Mouse (Mus musculus) midbrain, embryonic 11.5 days (tissue): ENCODE results near the gene Cemip. TPM values are rescaled to one million over a fixed set of nuclear protein-coding genes. Genes with fewer than 3 reads are reported as not detected.
A peak's percentile ranks its signal among the peaks of the same experiment; 100 is the strongest.
"Not testable (repeated sequence)": the region's sequence is repeated elsewhere in the genome, so short reads cannot be mapped to it uniquely, and the experiment has no call there.

Experiments
- ATAC-seq: fragments of 200-750 bp; cut with Nextera tagmentation; 2 replicates; pipeline ENCODE4 v1.8.0; 2017; ENCODE audit warnings: moderate TSS enrichment, moderate library complexity; ENCODE audit not compliant: low FRiP score
- DNase-seq: peaks from one replicate; pipeline ENCODE4 v3.0.0; 2015; ENCODE audit warnings: low spot score; ENCODE audit errors: missing footprints
- H3K27ac ChIP-seq: fragments of 300-500 bp; sonication (generic); 2 replicates; pipeline ENCODE4 v1.5.1; 2014; ENCODE audit warnings: low read depth, low read length
- H3K27me3 ChIP-seq: fragments of 300-500 bp; sonication (generic); 2 replicates; pipeline ENCODE4 v1.6.1; 2014; ENCODE audit warnings: mild to moderate bottlenecking, low read length, moderate library complexity, mixed read lengths; ENCODE audit not compliant: control insufficient read depth, insufficient read depth
- H3K36me3 ChIP-seq: fragments of 300-500 bp; sonication (generic); 2 replicates; pipeline ENCODE4 v1.6.1; 2014; ENCODE audit warnings: mild to moderate bottlenecking, low read length, moderate library complexity, mixed read lengths; ENCODE audit not compliant: control insufficient read depth, insufficient read depth
- H3K4me1 ChIP-seq: fragments of 300-500 bp; sonication (generic); 2 replicates; pipeline ENCODE4 v1.6.1; 2014; ENCODE audit warnings: low read length; ENCODE audit not compliant: control insufficient read depth, insufficient read depth
- H3K4me2 ChIP-seq: fragments of 300-500 bp; sonication (generic); 2 replicates; pipeline ENCODE4 v1.6.1; 2014; ENCODE audit warnings: mild to moderate bottlenecking, moderate library complexity
- H3K4me3 ChIP-seq: fragments of 300-500 bp; sonication (generic); 2 replicates; pipeline ENCODE4 v1.5.1; 2014; ENCODE audit warnings: low read depth, low read length
- H3K9ac ChIP-seq: fragments of 300-500 bp; sonication (generic); 2 replicates; pipeline ENCODE4 v1.6.1; 2014; ENCODE audit warnings: low read length
- H3K9me3 ChIP-seq: fragments of 300-500 bp; sonication (generic); 2 replicates; pipeline ENCODE4 v1.6.1; 2016; ENCODE audit warnings: low read length; ENCODE audit not compliant: control insufficient read depth
- WGBS: fragments of 180-500 bp; shearing (Covaris S2); extraction: QIAGEN DNeasy Blood & Tissue Kit; methylation state at CpG from one replicate; pipeline ENCODE4 v1.1.7; 2014; 5-methylcytosine and 5-hydroxymethylcytosine counted together
- polyA plus RNA-seq: library from polyadenylated mRNA; unstranded; fragments of >200 nt; fragmentation: Nextera tagmentation; extraction: Ambion mirVana; gene quantifications from 2 replicates; pipeline ENCODE4 v1.2.1, GENCODE M21; 2014

Cemip gene
- 0.62 and 0.63 TPM in 2 replicates for polyA plus RNA-seq

DNA sequence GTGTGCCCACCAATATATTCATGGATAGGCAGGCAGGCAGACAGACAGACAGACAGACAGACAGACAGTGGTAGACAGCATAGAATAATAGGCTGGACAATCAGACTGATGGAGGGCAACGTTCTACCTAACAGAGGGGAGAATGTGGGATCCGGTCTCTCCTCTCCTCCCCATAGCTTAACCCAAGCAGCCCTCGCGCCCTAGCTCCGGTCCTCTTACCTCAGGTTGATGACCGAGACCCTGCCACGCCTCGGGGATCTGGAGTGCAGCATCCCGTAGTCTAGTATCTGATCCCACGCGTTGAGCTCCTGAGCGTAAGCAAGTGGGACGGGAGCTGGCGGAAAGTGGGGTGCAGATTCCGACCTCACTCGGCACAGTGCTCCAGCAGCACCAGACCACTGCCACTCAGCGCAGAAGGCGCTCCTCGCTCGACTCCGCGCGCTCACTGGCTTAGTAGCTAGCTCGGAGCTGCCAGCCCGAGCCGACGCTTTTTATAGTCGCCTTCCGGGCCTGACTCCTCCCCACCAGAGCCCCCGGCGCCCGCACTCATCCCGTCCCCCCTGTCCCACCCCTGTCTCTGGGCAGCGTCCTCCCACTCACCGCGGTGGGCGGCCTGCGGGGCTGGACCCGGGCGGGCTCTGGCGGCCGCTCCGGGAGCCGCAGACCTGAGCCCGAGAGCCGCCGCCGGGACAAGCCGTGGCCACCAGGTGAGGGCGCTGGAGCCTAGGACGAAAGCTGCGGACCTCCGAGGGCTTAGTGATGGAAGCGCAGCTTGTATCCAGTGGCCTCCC is at the start of gene Cemip:
Cemip (minus strand) TSS at position 464 of the 791 bp plus-strand sequence.
- DNase-seq (peak; percentile 96), ATAC-seq (peak; percentile 90)
- Histone ChIP-seq H3K4me2 (peak within 1 kb of the TSS; percentile 83), H3K27ac (no peak within 1 kb of the TSS), H3K4me3 (peak within 1 kb of the TSS; percentile 47), H3K9ac (peak within 1 kb of the TSS; percentile 47), H3K4me1 (peaks cover 8% of the 10 kb centered on the region), H3K36me3 (no peaks in the 10 kb centered on the region), H3K9me3 (no peaks in the 10 kb centered on the region), H3K27me3 (peaks cover 17% of the 10 kb centered on the region)
- WGBS, result under 1% methylated on average over 54 of the region's 54 CpGs

GRCm38 (mm10) chr7:84132704-84133103 is 46.4 kb upstream of the Cemip start:
- no peaks in the 10 kb centered on the region for H3K36me3 ChIP-seq
- no peak for ATAC-seq
- no peak overlapping the region for H3K4me3 ChIP-seq
- 88% methylated on average over 1 of the region's 1 CpGs for WGBS
- H3K4me2 ChIP-seq, result no peak overlapping the region
- H3K4me1 ChIP-seq, result peaks cover 2% of the 10 kb centered on the region; the same call in 1 of the 2 replicates
- H3K9ac ChIP-seq, result no peak overlapping the region
- peak; percentile 75 for DNase-seq
- no peaks in the 10 kb centered on the region for H3K27me3 ChIP-seq
- no peaks in the 10 kb centered on the region for H3K9me3 ChIP-seq
- no peak overlapping the region for H3K27ac ChIP-seq

DNA sequence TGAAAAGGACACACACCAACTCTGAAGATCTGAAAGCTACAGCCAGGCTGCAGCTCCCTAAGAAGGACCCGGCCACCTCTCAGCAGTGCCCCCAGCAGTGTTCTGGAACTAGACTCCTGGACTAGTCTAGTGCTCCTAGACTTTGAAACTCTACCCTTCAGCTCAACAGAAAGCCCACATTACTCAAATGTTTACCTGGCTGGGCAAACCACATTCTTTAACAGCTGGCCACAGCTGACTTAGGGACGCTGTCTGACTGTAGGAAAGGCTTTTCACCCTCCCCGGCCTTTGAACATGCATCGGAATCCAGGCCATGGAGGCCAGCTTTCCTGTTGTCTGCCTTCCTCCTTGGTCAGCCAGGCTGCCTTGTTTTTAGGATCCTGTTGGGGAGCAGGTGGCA is 45.4 kb upstream of the Cemip start:
- Histone ChIP-seq H3K4me1 (peaks cover 2% of the 10 kb centered on the region; the same call in 1 of the 2 replicates), H3K9me3 (no peaks in the 10 kb centered on the region), H3K27ac (no peak overlapping the region), H3K9ac (no peak overlapping the region), H3K36me3 (no peaks in the 10 kb centered on the region), H3K4me2 (no peak overlapping the region), H3K27me3 (no peaks in the 10 kb centered on the region), H3K4me3 (no peak overlapping the region)
- DNase-seq (no peak), ATAC-seq (no peak)
- WGBS, result 90% methylated on average over 4 of the region's 4 CpGs

DNA sequence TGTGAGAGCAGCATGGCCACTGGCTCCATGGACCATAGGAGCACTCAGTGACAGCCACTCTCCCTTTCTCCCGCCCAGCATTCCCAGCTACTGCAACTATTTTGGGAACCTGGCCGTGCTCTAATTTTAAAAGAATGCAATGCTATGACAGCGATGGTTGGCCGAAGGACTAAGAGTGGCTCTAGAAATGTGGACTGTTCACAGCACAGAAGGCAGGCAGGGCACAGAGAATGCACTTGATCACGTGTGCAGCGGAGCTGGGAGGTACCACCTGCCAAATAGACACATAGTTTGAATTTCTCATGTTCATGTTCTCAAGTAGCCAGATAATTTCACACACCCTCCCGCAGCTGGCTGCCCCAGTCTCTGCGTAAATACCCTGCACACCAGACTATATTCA is 42.4 kb upstream of the Cemip start:
- DNase-seq, result no peak
- Histone ChIP-seq H3K9me3 (no peaks in the 10 kb centered on the region), H3K27ac (no peak overlapping the region), H3K4me3 (no peak overlapping the region), H3K4me2 (no peak overlapping the region), H3K9ac (no peak overlapping the region), H3K36me3 (no peaks in the 10 kb centered on the region), H3K4me1 (peaks cover 2% of the 10 kb centered on the region; the same call in 1 of the 2 replicates), H3K27me3 (no peaks in the 10 kb centered on the region)
- no peak for ATAC-seq
- 79% methylated on average over 8 of the region's 8 CpGs for WGBS

DNA sequence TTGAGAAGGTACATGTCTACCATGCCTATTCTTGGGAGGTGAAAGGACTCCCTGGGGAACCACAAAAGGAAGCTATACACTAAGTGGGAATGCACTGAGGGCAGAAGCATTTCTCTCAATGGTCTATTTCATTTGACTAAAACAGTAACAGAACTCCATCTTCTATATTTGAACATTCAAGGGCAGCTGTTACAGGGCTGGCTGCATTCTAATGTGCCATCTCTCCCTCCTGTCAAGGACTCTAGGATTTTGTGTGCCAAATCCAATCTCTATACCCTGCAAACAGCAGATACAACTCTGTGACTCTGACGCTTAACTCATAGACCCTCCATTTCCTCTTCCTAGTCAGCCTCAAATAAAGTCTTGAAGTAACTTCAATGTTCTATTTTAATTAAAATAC is 39.4 kb upstream of the Cemip start:
- H3K4me2 ChIP-seq, result no peak overlapping the region
- no peaks in the 10 kb centered on the region for H3K27me3 ChIP-seq
- H3K4me1 ChIP-seq, result peaks cover 2% of the 10 kb centered on the region; the same call in 1 of the 2 replicates
- no peaks in the 10 kb centered on the region for H3K9me3 ChIP-seq
- H3K4me3 ChIP-seq, result no peak overlapping the region
- H3K27ac ChIP-seq, result no peak overlapping the region
- no peak overlapping the region for H3K9ac ChIP-seq
- no peak for DNase-seq
- WGBS, result 97% methylated on average over 1 of the region's 1 CpGs
- no peak for ATAC-seq
- no peaks in the 10 kb centered on the region for H3K36me3 ChIP-seq

- H3K27me3 ChIP-seq, H3K4me3 ChIP-seq, H3K4me2 ChIP-seq, DNase-seq, H3K36me3 ChIP-seq, ATAC-seq, H3K27ac ChIP-seq, H3K9ac ChIP-seq, H3K9me3 ChIP-seq, H3K4me1 ChIP-seq: not testable (repeated sequence)
- 92% methylated on average over 3 of the region's 4 CpGs for WGBS
Observed at GRCm38 (mm10) chr7:84123651-84124050, 37.3 kb upstream of the Cemip start.

DNA sequence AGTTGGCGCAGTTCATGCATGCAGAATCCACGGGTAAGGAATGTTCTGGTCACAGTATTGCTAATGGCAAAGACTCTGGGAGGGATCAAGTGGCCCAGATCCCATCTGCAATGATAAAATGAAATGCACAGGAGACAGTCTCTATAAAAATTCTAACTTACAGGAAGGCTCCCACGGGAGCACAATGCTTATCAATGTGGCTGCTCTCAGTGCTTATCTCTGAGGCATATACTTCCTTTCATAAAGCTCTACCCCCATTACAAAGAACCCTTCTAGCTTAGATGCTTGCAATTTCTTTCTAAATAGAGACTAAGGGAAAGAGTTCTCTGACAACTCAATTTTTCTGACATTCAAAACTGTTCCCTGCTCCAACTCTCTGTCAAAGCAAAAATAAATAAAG is 35.5 kb upstream of the Cemip start:
- no peak overlapping the region for H3K27ac ChIP-seq
- no peaks in the 10 kb centered on the region for H3K9me3 ChIP-seq
- H3K36me3 ChIP-seq, result no peaks in the 10 kb centered on the region
- WGBS, result 87% methylated on average over 3 of the region's 3 CpGs
- ATAC-seq (no peak), DNase-seq (no peak)
- no peak overlapping the region for H3K9ac ChIP-seq
- H3K27me3 ChIP-seq, result no peaks in the 10 kb centered on the region
- peaks cover 3% of the 10 kb centered on the region; the same call in 1 of the 2 replicates for H3K4me1 ChIP-seq
- no peak overlapping the region for H3K4me3 ChIP-seq
- H3K4me2 ChIP-seq, result no peak overlapping the region

DNA sequence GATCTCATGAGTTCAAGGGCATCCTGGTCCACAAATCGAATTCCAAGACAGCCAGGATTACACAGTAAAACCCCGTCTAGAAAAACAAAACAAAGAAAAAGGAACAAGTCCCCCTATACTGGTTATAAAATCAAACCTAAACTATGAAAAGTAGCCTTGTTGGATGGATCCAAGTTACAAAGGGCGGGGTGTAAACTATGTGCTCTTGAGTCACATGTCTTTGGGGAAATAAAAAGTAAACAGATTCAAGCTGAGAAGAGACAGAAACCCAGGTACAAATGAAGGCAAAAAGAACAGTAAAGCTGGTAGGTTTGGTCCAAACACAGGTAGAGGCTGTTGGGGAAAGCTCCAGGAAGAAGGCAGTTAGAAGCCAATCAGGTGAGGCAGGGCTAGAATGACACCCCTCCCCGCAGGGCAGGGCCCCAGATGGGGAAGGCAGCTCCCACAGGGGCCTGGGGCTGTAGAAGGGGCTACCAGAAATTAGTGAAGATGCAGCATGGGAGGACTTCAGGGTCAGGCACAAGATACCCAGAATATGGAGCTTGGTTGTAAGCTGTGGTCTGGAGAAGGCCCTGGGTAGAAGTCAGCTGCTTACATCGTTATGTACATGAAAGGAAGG is 33.9 kb upstream of the Cemip start:
- Histone ChIP-seq H3K36me3 (no peaks in the 10 kb centered on the region), H3K4me3 (no peak overlapping the region), H3K4me1 (peaks cover 3% of the 10 kb centered on the region; the same call in 1 of the 2 replicates), H3K27me3 (no peaks in the 10 kb centered on the region), H3K27ac (no peak overlapping the region), H3K9ac (no peak overlapping the region), H3K9me3 (no peaks in the 10 kb centered on the region), H3K4me2 (no peak overlapping the region)
- WGBS, result 82% methylated on average over 5 of the region's 5 CpGs
- no peak for DNase-seq
- ATAC-seq, result no peak
